Mouse (Mus musculus): ENCODE results near the gene Tmem104.

DNA sequence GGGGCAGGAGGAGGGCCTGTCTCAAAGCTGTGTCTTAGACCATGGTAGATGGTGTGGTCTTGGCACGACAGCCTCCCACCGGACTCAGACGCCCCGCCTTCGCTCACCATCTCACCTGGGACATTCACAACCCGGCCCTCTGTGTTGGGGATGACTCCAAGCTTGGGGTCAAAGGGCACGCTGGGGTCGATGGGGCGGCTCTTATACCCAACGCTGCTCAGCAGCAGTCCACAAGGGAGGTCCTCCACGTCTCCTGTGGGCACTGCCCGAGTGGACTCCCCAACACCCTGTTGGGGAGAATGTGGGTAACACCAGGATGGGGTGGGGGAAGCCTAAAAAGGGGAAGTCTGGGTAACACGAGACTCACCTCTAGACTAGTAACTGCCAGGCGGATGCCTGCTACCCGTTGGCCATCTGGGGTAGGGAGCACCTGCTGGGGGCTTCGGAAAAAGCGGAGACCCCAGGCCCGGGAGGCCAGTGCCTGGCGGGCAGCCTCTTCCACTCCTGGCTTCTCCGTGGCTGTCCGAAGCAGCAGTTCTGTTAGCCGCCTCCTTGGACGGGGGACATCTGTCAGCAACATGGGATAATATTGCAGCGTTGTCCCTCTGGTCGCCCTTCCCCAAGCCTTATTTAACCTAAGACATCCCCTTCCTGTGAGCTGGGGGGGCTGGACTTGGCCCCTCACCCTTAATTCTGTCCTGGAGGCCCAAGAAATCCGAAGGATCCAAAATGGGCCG, 82.2 kb downstream of the Tmem104 start:
- no peak for TF ChIP-seq CTCF (IDR thresholded peaks at IDR 0.05; ENCODE audit: borderline replicate concordance, insufficient read depth, low read length)
- no peak for TF ChIP-seq POLR2A (IDR thresholded peaks at IDR 0.05; ENCODE audit: low read depth, low read length)

All from embryonic fibroblast, embryonic 13.5 days (primary cell).